Mouse (Mus musculus) left cerebral cortex, adult 9 months (tissue): ENCODE results near the gene Mast4.

ENCODE experiments used
- DNase-seq, 2 experiments: peaks; one replicate each; pipeline ENCODE4 v3.0.0; 2022; ENCODE audit warnings: low spot score in 2 of 2

The Mast4 gene

DNA sequence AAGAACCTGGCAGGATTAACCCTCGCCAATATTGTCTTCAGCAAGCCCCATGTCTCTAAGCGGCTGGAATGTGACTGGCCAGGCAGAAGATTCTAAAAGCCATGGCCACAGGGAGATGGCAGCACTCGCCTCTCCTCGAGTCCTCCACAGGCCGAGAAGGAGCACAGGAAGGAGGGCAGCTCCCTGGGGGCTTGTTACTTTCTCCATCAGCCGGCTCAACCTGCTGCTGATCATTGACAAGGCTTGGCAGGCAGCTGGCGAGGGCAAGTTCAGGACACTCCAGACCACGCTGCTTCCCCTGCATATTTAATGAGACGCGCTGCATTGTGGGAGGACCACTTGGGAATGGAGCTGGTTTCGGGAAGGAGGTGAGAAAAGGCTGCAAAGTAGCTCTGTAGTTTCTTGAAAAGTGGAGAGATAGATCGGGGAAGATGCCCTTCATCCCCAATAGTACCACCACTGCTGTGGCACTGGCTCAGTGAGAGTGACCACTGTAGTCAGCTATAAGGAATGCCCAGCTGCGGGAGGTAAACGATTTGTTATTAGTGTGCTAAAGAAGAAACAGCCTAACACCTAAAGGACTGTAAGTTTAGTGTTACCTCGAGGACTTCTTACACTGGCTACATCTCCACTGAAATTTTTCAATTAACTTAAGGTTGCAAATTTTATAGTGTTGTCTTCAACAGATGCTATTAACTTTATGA is 523.0 kb downstream of the Mast4 start:
- DNase-seq: peak; percentile 11 to 34

GRCm38 (mm10) chr13:102806652-102807051 is 527.6 kb downstream of the Mast4 start:
- DNase-seq: no peak

DNA sequence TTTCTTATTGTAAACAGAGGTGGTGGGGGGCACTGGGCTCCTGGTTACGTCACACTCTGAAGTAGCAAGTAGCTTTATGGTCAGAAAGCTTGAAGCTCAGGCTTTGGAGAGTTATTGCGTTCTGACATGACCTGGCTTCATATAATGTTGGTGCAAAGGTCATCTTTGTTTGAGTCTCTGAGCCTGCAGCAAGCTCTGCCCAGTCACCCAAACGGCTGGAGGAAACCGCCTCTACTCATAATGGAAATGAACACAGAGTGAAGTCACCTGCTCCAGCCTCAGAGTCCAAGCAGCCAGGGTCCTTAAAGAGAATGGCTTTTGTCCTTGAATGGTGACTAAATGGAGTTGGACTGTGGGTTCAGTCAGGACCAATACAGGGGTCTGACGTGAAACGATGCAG is 529.1 kb downstream of the Mast4 start:
- no peak for DNase-seq

GRCm38 (mm10) chr13:102803206-102803605 is 531.1 kb downstream of the Mast4 start:
- DNase-seq: no peak

GRCm38 (mm10) chr13:102792157-102792556 is 542.1 kb downstream of the Mast4 start:
- DNase-seq: no peak

DNA sequence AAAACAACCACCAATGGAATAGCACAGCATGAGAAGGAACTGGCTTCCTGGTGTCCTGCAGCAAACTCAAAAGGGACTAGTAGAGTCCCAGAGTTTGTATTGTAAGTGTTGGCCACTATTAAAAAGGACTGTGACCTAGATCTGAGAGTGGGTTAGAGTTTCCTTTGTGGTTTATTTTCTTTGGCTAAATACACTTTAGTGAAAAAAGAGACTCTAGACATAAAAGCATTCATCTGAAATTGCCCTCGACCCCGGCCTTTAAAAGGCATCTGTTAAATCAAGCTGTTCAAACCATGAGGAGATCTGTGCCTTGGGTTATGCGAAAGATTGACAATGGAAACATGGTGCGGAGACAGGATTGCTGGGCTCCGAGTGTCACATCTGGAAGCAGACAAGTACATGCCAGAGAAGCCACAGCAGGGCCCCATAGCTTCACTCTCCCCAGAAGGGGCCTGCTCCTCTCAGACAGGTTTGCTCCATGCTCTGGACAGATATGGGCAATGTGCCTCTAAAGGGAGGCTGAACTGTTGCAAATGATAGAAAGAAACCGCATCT is 543.6 kb downstream of the Mast4 start:
- no peak for DNase-seq

GRCm38 (mm10) chr13:102786666-102787230 is 547.5 kb downstream of the Mast4 start:
- no peak for DNase-seq

DNA sequence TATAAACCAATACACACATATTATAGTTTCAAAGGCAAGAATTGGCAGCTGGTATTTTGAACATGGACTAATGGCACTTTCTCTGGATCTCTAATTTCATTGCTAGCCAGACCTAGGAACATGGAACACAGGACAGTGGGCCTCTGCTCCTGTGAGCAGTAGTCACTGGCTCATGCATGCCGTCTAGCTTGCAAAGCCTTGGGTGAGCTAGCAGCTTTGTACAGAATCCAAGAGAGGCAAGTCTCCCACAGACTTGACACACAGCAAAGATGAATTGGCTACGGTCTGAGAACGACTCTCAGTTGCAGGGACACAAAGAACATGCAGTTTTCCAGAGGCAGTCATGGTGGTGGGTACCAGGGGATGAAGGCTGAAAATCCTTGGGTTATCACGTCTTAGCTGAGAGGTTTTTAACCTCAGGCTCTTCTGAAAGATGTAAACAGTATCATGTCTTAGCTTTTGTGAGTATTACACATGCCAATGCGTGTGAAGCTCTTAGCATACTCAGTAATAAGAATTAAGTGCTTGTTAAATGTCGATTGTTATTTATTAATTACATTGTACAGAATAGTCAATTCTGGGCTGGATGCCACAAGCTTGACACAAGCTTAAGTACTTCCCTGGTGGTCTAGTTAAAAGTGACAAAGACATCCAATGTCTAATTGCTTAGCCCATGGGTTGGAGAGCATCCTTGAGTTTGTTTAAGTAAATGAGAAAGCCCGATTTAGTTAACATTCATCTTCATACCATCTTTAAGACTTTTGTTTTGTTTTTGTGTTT is 550.6 kb downstream of the Mast4 start:
- no peak for DNase-seq

- DNase-seq: no peak
Observed at GRCm38 (mm10) chr13:102779275-102779674, 555.0 kb downstream of the Mast4 start.

- no peak for DNase-seq
Observed at GRCm38 (mm10) chr13:102778859-102779258, 555.4 kb downstream of the Mast4 start.

DNA sequence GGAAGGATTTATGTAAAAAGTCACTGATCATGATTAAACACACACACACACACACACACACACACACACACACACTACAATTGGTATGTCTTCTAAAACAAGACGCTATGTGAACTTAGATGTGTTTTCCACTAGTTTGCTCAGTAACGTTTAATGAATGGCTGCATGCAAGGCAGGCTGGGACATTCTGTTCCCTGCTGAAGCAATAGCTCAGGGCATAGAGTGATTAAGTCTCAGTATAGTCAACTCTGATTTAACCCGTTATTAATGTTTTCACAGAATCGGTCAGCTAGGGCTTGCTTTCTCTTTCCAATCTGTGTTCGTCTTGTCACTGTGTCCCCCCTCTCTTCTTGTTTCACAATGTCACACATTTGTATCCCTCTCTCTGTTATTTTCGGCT is 558.8 kb downstream of the Mast4 start:
- DNase-seq: no peak

DNA sequence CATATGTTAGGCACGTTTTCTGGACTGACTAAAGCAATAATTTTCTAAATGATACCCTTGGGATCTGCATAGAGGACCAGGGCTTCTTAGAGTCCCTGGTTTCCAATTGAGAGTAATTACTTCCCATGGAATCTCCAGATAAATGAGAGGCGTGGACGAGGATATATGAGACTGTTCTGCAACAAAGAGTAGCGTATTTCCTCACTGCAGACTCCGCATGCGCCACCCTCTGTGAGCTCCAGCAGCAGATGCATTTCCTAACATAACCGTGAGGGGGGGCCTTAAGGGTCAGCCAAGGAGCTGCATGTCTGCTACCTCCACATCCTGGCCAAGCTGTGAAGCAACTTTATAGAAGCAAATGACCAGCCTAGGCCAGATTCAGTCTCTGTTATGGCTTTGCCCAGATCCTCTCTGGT is 559.5 kb downstream of the Mast4 start:
- DNase-seq: no peak

- no peak for DNase-seq
Observed at GRCm38 (mm10) chr13:102773169-102773568, 561.1 kb downstream of the Mast4 start.

- DNase-seq: no peak
Observed at GRCm38 (mm10) chr13:102770194-102770593, 564.1 kb downstream of the Mast4 start.

DNA sequence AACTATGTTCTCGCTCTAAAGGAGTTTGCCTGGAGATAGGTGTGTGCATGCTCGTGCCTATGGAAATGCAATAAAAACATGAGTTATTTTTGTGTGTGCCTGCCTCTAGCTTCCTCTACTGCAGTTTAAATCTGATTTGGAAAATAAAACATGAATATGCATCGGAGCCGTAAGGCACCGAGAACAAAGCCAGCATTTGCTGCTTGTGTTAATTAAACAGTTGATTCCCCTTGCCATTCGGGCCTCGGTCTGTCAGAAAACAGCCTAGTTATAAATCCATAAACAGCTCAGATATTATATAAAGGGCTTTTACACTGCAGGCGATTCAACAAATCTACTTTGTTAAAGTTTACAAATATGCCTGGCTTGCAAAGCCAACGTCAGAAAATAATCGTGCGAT is 565.8 kb downstream of the Mast4 start:
- no peak for DNase-seq

DNA sequence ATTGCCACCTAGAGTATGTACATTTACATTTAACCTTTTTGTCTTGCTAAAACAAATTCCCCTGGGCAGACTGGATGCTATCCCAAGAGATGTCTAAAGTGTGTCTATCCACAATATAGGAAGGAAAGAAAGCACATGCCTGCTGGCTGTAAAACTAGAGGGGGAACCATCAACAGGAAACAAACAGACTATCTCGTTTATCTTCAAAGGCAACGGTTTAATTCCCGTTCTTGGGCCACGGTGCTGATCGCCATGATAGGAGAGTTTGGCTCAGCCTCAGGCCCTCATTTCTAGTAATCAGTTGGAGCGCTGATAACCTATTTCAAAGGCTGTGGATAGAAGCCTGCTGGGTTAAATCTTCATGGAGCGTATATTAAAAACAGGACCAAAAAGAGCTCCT is 567.2 kb downstream of the Mast4 start:
- DNase-seq: no peak

- DNase-seq: no peak
Observed at GRCm38 (mm10) chr13:102765216-102765615, 569.1 kb downstream of the Mast4 start.

- DNase-seq: no peak
Observed at GRCm38 (mm10) chr13:102764218-102764617, 570.1 kb downstream of the Mast4 start.

- no peak for DNase-seq
Observed at GRCm38 (mm10) chr13:102762203-102762602, 572.1 kb downstream of the Mast4 start.

DNA sequence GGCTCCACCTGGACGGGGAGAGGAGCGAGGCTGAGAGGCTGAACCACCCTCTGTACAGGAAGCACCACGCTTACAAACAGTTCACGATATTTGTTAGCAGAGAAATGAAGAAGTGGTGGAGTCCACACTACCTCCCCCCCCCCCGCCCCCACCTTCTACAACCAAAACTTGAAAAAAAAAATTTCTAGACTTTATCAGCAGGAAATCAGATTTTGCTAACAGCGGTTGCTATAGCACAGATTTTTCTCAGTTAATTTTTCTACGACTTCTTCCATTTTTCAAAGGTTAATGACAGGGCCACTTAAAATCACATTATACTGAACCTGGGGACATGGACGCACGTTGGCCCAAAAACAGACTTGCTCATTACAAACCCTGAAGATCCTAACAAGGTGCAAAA is 572.9 kb downstream of the Mast4 start:
- DNase-seq: no peak

GRCm38 (mm10) chr13:102758021-102758420 is 576.3 kb downstream of the Mast4 start:
- no peak for DNase-seq

DNA sequence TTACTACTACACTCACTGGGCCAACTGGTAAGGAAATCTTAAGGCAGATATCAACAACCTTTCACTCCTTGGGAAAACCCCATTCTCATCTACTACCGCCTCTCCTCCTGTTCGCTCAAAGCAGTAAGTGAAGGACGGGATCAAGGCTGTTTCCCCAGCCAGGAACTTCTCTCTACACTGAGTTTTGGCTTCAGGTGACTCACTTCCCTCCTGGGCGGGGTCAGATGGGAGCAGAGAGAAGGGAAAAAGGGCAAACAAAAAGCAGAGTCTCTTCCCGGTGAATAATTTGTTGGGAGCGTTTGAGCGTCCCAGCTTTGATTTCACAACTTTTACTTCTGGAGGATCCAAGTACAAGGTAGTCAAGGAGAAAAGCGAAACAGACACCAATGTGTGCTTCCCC is 578.2 kb downstream of the Mast4 start:
- no peak for DNase-seq

DNA sequence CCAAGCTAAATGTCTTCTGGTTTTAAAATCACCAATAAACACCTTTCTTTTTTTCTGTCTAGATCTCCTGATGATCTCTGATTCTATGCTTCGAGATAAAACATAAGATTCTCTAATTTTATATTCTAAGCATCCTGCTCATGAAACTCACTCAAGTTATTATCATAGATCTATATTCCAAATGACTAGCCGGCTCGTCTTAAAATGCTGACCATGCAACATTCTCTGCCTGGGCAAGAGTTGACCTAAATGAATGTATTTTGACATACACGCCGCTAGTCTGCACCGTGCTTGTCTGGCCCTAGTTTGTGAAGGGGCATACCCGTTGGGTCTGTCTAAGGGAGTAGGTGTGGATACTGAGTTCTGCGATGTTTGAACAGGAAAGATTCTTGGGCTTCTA is 579.2 kb downstream of the Mast4 start:
- no peak for DNase-seq
